Mouse (Mus musculus) heart, adult 9 months (tissue): ENCODE measurements around the gene Rbm10.

Experiments
- DNase-seq, 2 experiments: peaks; one replicate each; pipeline ENCODE4 v3.0.0; 2022; ENCODE audit warnings: low spot score in 2 of 2

The Rbm10 gene

GRCm38 (mm10) chrX:20617176-20617902 lies at the start of gene Rbm10, which contains the start of gene Ndufb11:
Gene Rbm10, plus strand, starts transcription at chrX:20617503.
Gene Ndufb11, minus strand, starts transcription at chrX:20617619.
- DNase-seq, result peak; percentile 85 to 88

- peak; percentile 54 to 68 for DNase-seq
These were observed 46.3 kb upstream of the Rbm10 start for GRCm38 (mm10) chrX:20571024-20571423.

- DNase-seq, result no peak
These were observed 44.6 kb upstream of the Rbm10 start for GRCm38 (mm10) chrX:20572683-20573082.

- DNase-seq, result no peak
These were observed 43.4 kb upstream of the Rbm10 start for GRCm38 (mm10) chrX:20573927-20574326.

GRCm38 (mm10) chrX:20587968-20588367 lies 29.3 kb upstream of the Rbm10 start:
- DNase-seq, result no peak

GRCm38 (mm10) chrX:20608500-20608899 lies 8.8 kb upstream of the Rbm10 start:
- no peak for DNase-seq

- DNase-seq, result no peak
These were observed 485 bp upstream of the Rbm10 start for GRCm38 (mm10) chrX:20616861-20617175.

- DNase-seq, result peak in 1 of 2 experiments; percentile 19
These were observed 648 bp downstream of the Rbm10 start for GRCm38 (mm10) chrX:20617903-20618399.

- no peak for DNase-seq
These were observed 20.8 kb downstream of the Rbm10 start for GRCm38 (mm10) chrX:20638141-20638540.

- DNase-seq, result peak in 1 of 2 experiments; percentile 9
These were observed 27.5 kb downstream of the Rbm10 start for GRCm38 (mm10) chrX:20644780-20645179.

GRCm38 (mm10) chrX:20657593-20657992 lies 40.3 kb downstream of the Rbm10 start:
- DNase-seq, result no peak

- DNase-seq, result peak; percentile 74 to 76
These were observed 40.8 kb downstream of the Rbm10 start, which contains the start of gene Uba1 for GRCm38 (mm10) chrX:20658026-20658652. Gene Uba1, plus strand, starts transcription at chrX:20658326.

- peak; percentile 7 to 8 for DNase-seq
These were observed 41.6 kb downstream of the Rbm10 start for GRCm38 (mm10) chrX:20658891-20659406.

- DNase-seq, result no peak
These were observed 45.0 kb downstream of the Rbm10 start for GRCm38 (mm10) chrX:20662317-20662715.

- DNase-seq, result peak; percentile 85 to 91
These were observed 45.6 kb downstream of the Rbm10 start for GRCm38 (mm10) chrX:20662716-20663443.

GRCm38 (mm10) chrX:20663444-20663790 lies 46.1 kb downstream of the Rbm10 start:
- DNase-seq, result no peak

GRCm38 (mm10) chrX:20687519-20688067 lies 70.3 kb downstream of the Rbm10 start, which contains the start of gene Cdk16:
Gene Cdk16, plus strand, starts transcription at chrX:20687954.
- peak; percentile 93 for DNase-seq

- peak; percentile 80 to 85 for DNase-seq
These were observed 70.8 kb downstream of the Rbm10 start for GRCm38 (mm10) chrX:20688068-20688547.

GRCm38 (mm10) chrX:20688615-20689014 lies 71.3 kb downstream of the Rbm10 start:
- peak; percentile 43 to 66 for DNase-seq

- no peak for DNase-seq
These were observed 74.3 kb downstream of the Rbm10 start for GRCm38 (mm10) chrX:20691566-20691965.

- DNase-seq, result no peak
These were observed 75.3 kb downstream of the Rbm10 start for GRCm38 (mm10) chrX:20692616-20693015.

GRCm38 (mm10) chrX:20695842-20696241 lies 78.5 kb downstream of the Rbm10 start:
- DNase-seq, result peak in 1 of 2 experiments; percentile 9
